Mouse (Mus musculus): ENCODE data around the gene Trhr2.

Gene Trhr2

GRCm38 (mm10) chr8:122307836-122308235 is 52.7 kb downstream of the Trhr2 start:
- DNase-seq (ENCODE audit: low read depth, low spot score): no peak
